Mouse (Mus musculus) ES-Bruce4 (cell line): ENCODE results near the gene Abl2. TPM values are rescaled to one million over a fixed set of nuclear protein-coding genes. Genes with fewer than 3 reads are reported as not detected.

Experiments
- H3K27ac ChIP-seq: 2 replicates; pipeline ENCODE4 v1.5.1; 2012; ENCODE audit warnings: low read length, inconsistent platforms; ENCODE audit not compliant: insufficient read depth
- H3K27me3 ChIP-seq: 2 replicates; pipeline ENCODE4 v1.6.1; 2012; ENCODE audit warnings: mild to moderate bottlenecking, low read length, inconsistent platforms; ENCODE audit not compliant: control insufficient read depth, poor library complexity, insufficient read depth, severe bottlenecking
- H3K36me3 ChIP-seq: 2 replicates; pipeline ENCODE4 v1.6.1; 2012; ENCODE audit warnings: inconsistent platforms, mild to moderate bottlenecking, low read length, moderate library complexity; ENCODE audit not compliant: control insufficient read depth, poor library complexity, insufficient read depth, severe bottlenecking
- H3K4me1 ChIP-seq: one replicate; pipeline ENCODE4 v1.8.1; 2011; ENCODE audit warnings: low read length; ENCODE audit not compliant: control insufficient read depth, insufficient read depth
- H3K4me3 ChIP-seq: 2 replicates; pipeline ENCODE4 v1.5.1; 2011; ENCODE audit warnings: low read depth, mild to moderate bottlenecking, low read length
- H3K9ac ChIP-seq: 2 replicates; pipeline ENCODE4 v1.6.1; 2012; ENCODE audit warnings: low read depth, mild to moderate bottlenecking, inconsistent platforms; ENCODE audit not compliant: poor library complexity, severe bottlenecking
- H3K9me3 ChIP-seq: replicated peaks from 2 replicates; pipeline ENCODE4 v1.6.1; 2012; ENCODE audit warnings: mild to moderate bottlenecking, low read length, inconsistent platforms; ENCODE audit not compliant: control insufficient read depth, poor library complexity, insufficient read depth, severe bottlenecking
- CTCF ChIP-seq: IDR thresholded peaks from one replicate; pipeline ENCODE4 v1.8.1; 2011; ENCODE audit warnings: low read depth, low read length
- EP300 ChIP-seq: IDR thresholded peaks from 2 replicates; pipeline ENCODE4 v1.6.1; 2011; ENCODE audit warnings: low read depth, low read length; ENCODE audit not compliant: insufficient read depth
- POLR2A ChIP-seq: IDR thresholded peaks from one replicate; pipeline ENCODE4 v1.8.1; 2011; ENCODE audit warnings: low read length; ENCODE audit not compliant: insufficient read depth
- polyA plus RNA-seq: library from polyadenylated mRNA; stranded (reverse); fragments of >200 nt; gene quantifications from 2 replicates; pipeline ENCODE4 v1.2.4, GENCODE M21; 2011; ENCODE audit warnings: low read depth; ENCODE audit not compliant: missing spikeins, insufficient read depth, insufficient read length

Gene Abl2
- polyA plus RNA-seq, 1 experiment = 49.7 TPM

DNA sequence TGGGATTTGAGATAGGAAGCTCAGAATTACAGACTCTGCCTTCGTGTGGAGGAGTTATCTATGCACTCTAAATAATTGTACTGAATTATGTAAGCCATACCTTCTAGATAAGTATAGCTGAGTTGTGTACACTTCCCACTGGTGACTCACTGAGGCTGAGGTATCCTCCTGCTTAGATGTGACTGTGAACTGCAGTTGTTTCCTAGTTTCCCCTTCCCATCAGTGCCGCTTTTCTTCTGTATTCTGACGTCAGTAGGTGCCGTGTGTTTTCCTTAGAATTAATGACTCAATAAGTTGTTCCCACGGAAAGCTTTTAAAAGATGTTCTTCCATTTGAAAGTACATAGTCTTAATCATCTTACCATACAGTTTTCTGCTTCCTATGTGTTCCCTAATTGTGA, 34.7 kb downstream of the Abl2 start:
- Histone ChIP-seq H3K9ac (no peak overlapping the region), H3K4me3 (no peak overlapping the region), H3K9me3 (no peaks in the 10 kb centered on the region), H3K27me3 (no peaks in the 10 kb centered on the region), H3K36me3 (no peaks in the 10 kb centered on the region), H3K4me1 (peaks cover 2% of the 10 kb centered on the region), H3K27ac (no peak overlapping the region)
- TF ChIP-seq CTCF (no peak), POLR2A (no peak), EP300 (no peak)

DNA sequence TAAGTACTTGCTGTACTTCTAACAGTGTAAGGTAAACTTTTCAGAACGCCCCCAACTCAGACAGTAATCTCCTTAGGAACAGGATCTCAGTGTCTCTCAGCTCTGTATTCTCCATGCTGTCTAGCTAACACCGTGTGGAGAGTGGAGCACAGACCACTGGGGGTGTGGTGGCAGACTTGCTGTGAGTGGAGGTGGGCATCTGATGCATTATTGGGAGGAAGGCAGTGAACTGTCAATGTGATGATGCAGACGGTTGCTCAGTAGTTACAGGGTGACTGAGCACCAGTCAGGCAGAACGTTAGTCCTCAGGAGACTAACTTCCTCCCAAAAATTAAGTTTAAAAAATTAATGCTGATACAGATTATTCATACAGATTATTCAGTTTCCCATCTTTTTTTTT, 38.5 kb downstream of the Abl2 start:
- H3K27ac ChIP-seq = no peak overlapping the region
- TF ChIP-seq EP300 = no peak
- TF ChIP-seq CTCF = no peak
- TF ChIP-seq POLR2A = no peak
- no peaks in the 10 kb centered on the region for H3K27me3 ChIP-seq
- H3K36me3 ChIP-seq = no peaks in the 10 kb centered on the region
- H3K9me3 ChIP-seq = no peaks in the 10 kb centered on the region
- no peak overlapping the region for H3K4me3 ChIP-seq
- no peaks in the 10 kb centered on the region for H3K4me1 ChIP-seq
- no peak overlapping the region for H3K9ac ChIP-seq

DNA sequence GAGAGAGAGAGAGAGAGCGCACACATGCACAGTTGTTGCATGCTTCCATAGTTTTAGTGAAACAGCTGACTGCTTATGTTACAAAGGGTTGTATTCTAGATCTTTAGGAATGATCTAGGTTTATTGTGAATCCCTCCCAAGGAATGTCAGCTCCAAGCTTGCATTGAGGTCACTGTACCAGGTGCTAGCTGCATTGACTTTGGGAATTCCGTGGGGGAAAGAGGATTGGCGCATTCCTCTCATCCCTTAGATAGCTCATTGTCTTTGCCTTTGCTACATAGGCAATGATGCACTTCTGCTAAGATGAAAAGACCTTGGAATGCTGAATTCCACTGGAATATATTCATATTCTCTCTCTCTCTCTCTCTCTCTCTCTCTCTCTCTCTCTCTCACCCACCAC, 44.0 kb downstream of the Abl2 start:
- H3K27me3 ChIP-seq = no peaks in the 10 kb centered on the region
- no peak for TF ChIP-seq EP300
- no peak for TF ChIP-seq POLR2A
- no peak for TF ChIP-seq CTCF
- H3K9me3 ChIP-seq = no peaks in the 10 kb centered on the region
- no peaks in the 10 kb centered on the region for H3K36me3 ChIP-seq
- peaks cover 5% of the 10 kb centered on the region for H3K4me1 ChIP-seq
- H3K9ac ChIP-seq = no peak overlapping the region
- no peak overlapping the region for H3K4me3 ChIP-seq
- H3K27ac ChIP-seq = no peak overlapping the region

DNA sequence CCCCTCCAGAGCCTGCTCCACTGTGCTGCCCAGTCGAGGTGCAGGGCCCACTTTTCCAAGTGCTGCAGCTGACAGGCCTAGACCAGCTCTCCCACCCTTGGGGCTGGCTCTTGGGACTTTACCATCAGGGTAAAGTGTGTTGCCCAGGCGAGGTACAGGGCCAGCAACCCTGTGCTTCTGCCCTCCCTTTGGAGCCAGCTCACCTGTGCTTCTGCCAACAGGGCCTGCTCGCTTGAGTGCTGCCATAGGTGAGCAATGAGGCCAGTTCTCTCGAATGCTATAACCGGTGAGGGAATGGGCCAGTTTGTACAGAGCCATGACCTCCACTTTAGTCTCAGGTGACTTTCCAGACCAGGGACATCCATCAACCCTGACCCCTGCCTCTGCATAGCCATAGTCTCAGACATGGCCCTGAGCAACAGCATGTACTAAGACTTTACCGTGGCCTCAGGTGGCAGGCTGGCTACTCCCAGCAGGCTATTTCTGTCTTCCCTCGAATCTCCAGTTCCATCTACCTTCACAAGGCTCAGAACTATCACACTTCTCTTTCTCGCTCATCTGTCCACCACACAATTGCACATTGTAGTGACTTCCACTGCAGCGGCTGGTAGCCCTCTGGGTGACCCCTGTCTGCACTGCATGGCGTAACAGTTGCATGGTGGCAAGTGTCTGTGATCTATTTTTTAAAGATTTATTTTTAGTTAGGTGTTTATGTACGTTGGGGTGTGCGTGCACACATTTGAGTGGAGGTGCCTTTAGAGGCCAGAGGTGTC, 46.7 kb downstream of the Abl2 start:
- Histone ChIP-seq H3K9me3 (no peaks in the 10 kb centered on the region), H3K4me1 (peaks cover 5% of the 10 kb centered on the region), H3K4me3 (no peak overlapping the region), H3K27me3 (no peaks in the 10 kb centered on the region), H3K27ac (no peak overlapping the region), H3K36me3 (no peaks in the 10 kb centered on the region), H3K9ac (no peak overlapping the region)
- TF ChIP-seq CTCF (no peak), EP300 (no peak), POLR2A (no peak)

DNA sequence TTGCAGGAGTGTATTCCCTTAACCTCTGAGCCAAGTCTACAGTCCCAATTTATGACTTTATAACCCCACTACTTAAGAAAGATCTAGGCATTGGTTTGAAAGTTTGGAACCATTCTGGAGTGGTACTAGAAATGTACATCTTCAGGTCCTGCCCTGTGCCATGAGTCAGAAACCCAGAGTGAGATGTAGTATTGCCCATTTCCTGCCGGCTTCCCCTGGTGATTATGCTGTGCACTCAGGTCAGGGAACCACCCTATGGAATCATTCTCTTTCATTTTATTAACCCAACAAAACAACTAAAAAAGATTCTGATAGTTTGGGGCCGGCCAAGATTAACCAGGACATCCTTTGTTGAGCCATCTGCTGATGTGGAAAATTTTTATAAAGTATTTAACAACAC, 47.4 kb downstream of the Abl2 start:
- Histone ChIP-seq H3K4me3 (no peak overlapping the region), H3K36me3 (no peaks in the 10 kb centered on the region), H3K27me3 (no peaks in the 10 kb centered on the region)

DNA sequence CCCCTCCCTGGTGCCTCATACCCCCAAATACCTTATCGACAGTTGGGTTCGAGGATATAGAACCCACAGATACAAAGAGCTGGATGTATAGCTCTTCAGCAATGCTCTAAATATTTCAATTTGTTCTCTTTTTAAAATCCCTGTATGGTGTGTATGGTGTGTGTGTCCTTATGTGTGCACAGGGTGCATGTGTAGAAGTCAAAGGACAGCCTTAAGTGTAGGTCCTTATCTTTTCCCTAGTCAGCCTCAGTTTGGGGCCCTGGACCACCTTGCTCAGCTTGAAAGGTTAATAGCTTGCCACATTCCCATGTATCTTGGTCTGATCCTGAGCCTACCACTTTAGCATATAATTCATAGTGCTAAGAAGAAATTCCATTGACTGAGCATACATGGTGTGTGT, 49.9 kb downstream of the Abl2 start:
- Histone ChIP-seq H3K9ac (no peak overlapping the region), H3K36me3 (no peaks in the 10 kb centered on the region), H3K27ac (no peak overlapping the region), H3K27me3 (no peaks in the 10 kb centered on the region), H3K4me1 (peaks cover 5% of the 10 kb centered on the region), H3K4me3 (no peak overlapping the region), H3K9me3 (no peaks in the 10 kb centered on the region; the same call in 1 of the 2 replicates)
- TF ChIP-seq POLR2A (no peak), EP300 (no peak), CTCF (no peak)

More for the DNA sequence above, 47.4 kb downstream of the Abl2 start:
- H3K4me1 ChIP-seq = peaks cover 5% of the 10 kb centered on the region
- H3K9me3 ChIP-seq = no peaks in the 10 kb centered on the region
- TF ChIP-seq EP300 (no peak), POLR2A (no peak), CTCF (no peak)
- no peak overlapping the region for H3K9ac ChIP-seq
- H3K27ac ChIP-seq = no peak overlapping the region
